Mouse (Mus musculus) G1E (cell line): Measurements from ENCODE around the gene Tmem236. TPM values are rescaled to one million over a fixed set of nuclear protein-coding genes. Genes with fewer than 3 reads are reported as not detected.

Source experiments
- ATAC-seq: 2 replicates; pipeline ENCODE4 v1.8.0; 2016; ENCODE audit warnings: mild to moderate bottlenecking; ENCODE audit not compliant: insufficient number of reproducible peaks, poor library complexity, low FRiP score, severe bottlenecking; ENCODE audit errors: extremely low read depth
- DNase-seq: peaks from one replicate; pipeline ENCODE4 v3.0.0; 2012; ENCODE audit warnings: low spot score
- H3K27me3 ChIP-seq: 2 replicates; pipeline ENCODE4 v1.6.1; 2012; ENCODE audit warnings: mild to moderate bottlenecking, low read length, inconsistent platforms; ENCODE audit not compliant: insufficient read depth
- H3K36me3 ChIP-seq: replicated peaks from 2 replicates; pipeline ENCODE3; 2012; ENCODE audit warnings: mild to moderate bottlenecking, inconsistent platforms
- H3K4me1 ChIP-seq: 2 replicates; pipeline ENCODE4 v1.6.1; 2012; ENCODE audit warnings: low read depth, low read length, inconsistent platforms, mixed read lengths; ENCODE audit not compliant: insufficient read depth
- H3K4me3 ChIP-seq: 2 replicates; pipeline ENCODE4 v1.5.1; 2012; ENCODE audit warnings: low read depth, mild to moderate bottlenecking, inconsistent platforms, low read length, moderate library complexity, mixed read lengths
- H3K9me3 ChIP-seq: replicated peaks from 2 replicates; pipeline ENCODE4 v1.6.1; 2012; ENCODE audit warnings: inconsistent platforms
- CTCF ChIP-seq: IDR thresholded peaks from 2 replicates; pipeline ENCODE4 v1.5.1; 2012; ENCODE audit warnings: low read depth, low read length, inconsistent platforms, mixed read lengths
- GATA1 ChIP-seq: IDR thresholded peaks from 2 replicates; pipeline ENCODE4 v1.6.1; 2012; ENCODE audit warnings: borderline replicate concordance, low read length, inconsistent platforms, mixed read lengths
- GATA2 ChIP-seq: IDR thresholded peaks from 2 replicates; pipeline ENCODE4 v1.6.1; 2012; ENCODE audit warnings: low read depth, low read length, inconsistent platforms, borderline replicate concordance
- POLR2AphosphoS5 ChIP-seq: IDR thresholded peaks from 2 replicates; pipeline ENCODE4 v1.6.1; 2012; ENCODE audit warnings: low read depth, low read length, inconsistent platforms; ENCODE audit not compliant: insufficient replicate concordance
- TAL1 ChIP-seq: conservative IDR thresholded peaks from 2 replicates; pipeline ENCODE4 v1.6.1; 2012; ENCODE audit warnings: low read depth, low read length, inconsistent platforms, mixed read lengths
- polyA plus RNA-seq: library from polyadenylated mRNA; stranded (reverse); fragments of >175 nt; gene quantifications from 2 replicates; pipeline ENCODE4 v1.2.3, GENCODE M21; 2012
- total RNA-seq, 2 experiments: library from RNA; stranded (forward) in 1 of 2; stranded (reverse) in 1 of 2; fragments of 200-1000 nt in 1 of 2; fragments of >200 nt in 1 of 2; fragmentation: Nextera tagmentation in 1 of 2; gene quantifications; 2 replicates each; pipeline ENCODE4 v1.2.3; 2014 to 2017

Gene Tmem236
- total and polyA plus RNA-seq, 3 experiments: 0.27 TPM; not detected in 2

DNA sequence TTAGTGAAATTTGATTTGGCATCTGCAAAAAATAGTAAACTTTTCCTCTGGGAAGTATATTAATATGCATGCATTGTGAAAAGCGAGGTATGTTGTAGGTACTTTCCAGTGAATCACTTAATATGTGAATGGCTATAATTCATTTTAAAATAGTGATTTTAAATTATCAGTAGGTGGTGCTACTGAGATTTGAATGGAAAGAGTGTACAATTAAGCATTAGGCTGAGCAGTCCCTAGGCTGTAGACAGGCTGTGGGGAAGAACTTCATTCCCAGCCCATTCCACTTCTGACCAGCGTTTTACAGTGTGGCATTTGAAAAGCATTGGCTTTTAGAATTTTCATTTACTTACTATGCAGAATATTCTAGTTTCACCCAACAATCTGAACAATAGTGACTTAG, 14.6 kb upstream of the Tmem236 start:
- H3K4me3 ChIP-seq: no peak overlapping the region
- H3K9me3 ChIP-seq: no peaks in the 10 kb centered on the region
- H3K36me3 ChIP-seq: peaks cover 29% of the 10 kb centered on the region
- no peaks in the 10 kb centered on the region for H3K4me1 ChIP-seq
- TF ChIP-seq CTCF: no peak
- no peak for TF ChIP-seq TAL1
- no peak for TF ChIP-seq GATA2
- TF ChIP-seq POLR2AphosphoS5: no peak
- no peak for TF ChIP-seq GATA1
- DNase-seq (no peak), ATAC-seq (no peak)
- no peaks in the 10 kb centered on the region for H3K27me3 ChIP-seq

DNA sequence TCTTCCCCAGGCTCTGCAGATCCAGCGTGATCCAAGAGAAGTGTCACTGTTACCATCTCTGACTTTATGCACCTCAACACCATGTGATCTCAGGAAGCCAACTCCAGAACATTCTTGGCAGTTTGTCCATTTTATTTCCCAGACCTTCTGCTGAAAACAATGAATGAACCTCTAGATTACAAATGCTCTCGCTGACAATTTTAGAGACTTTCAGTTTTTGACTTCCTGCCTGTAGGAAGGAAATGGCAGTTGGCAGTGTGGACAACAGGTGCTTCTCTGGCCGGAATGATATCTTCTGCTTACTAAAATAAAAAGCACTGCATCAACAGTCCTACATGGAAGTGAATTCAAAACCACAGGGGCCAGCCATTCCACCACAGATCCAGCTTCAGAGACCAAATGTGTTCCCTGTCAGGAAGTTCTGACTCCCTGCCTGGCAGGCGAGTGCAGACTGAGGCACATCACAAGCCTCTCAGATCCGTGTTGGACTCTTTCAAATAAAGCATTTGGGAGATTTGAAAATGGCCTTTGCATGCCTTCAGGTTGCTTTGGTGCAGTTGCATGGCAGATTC, 9.8 kb upstream of the Tmem236 start:
- Histone ChIP-seq H3K36me3 (peaks cover under 1% of the 10 kb centered on the region), H3K4me3 (no peak overlapping the region), H3K9me3 (no peaks in the 10 kb centered on the region), H3K27me3 (no peaks in the 10 kb centered on the region; the same call in 1 of the 2 replicates), H3K4me1 (no peaks in the 10 kb centered on the region)
- DNase-seq (no peak), ATAC-seq (no peak)
- TF ChIP-seq TAL1 (no peak), CTCF (no peak), GATA2 (no peak), GATA1 (no peak), POLR2AphosphoS5 (no peak)

DNA sequence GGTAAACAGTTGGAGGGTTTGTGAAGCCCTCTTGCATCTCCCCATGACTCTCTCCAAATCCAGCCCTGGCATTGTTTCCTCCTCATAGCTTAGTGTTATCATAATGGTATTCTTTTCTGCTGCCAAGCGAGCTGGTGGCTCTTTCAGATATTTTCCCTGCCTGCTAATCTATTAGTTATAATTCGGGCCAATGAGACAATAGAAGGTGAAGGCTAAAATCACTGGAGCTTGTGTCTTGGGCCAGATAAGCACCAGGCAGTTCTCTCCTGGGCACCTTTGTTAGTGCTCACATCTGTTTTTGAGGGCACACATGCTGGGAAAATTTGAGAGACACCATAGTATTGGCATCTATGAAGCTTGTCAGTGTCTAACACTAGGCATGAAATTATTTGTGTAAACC, 9.3 kb upstream of the Tmem236 start:
- Histone ChIP-seq H3K4me1 (no peaks in the 10 kb centered on the region), H3K9me3 (no peaks in the 10 kb centered on the region), H3K36me3 (no peaks in the 10 kb centered on the region), H3K27me3 (no peaks in the 10 kb centered on the region; the same call in 1 of the 2 replicates), H3K4me3 (no peak overlapping the region)
- TF ChIP-seq GATA1 (no peak), POLR2AphosphoS5 (no peak), CTCF (no peak), GATA2 (no peak), TAL1 (no peak)
- DNase-seq: no peak
- no peak for ATAC-seq

DNA sequence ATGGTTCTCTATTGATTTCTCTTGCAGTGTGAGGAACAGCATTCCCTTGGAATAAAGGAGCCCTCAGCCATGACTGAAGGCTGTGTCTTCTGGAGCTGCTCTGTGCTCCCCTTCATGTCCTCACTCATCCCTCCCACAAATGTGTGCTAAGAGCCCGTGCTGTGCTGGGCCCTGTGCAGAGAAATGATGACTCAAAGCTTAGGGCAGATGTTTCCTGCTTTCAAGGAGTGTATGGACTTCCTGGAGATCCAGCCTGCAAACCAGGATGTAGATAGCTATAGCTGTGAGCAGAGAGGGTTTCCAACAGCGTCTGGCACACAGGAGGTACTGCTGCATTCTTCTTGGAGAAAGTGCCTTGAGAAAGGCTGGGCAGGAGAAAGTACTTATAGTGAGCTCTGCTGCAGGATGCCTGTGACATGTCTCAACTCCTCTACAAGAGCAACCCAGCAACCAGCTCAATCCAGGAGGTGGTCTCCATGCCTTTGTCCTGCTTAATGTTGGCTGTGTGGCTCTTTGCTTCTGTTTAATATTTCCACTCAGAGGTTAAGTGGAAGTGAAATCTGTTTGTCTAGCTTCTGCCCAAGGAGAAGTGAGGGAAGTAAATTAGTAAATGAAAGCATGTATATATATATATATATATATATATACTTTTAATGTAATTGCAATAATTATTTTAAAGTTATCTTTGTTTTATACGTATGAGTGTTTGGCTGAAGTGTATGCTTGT, 8.5 kb upstream of the Tmem236 start:
- DNase-seq: no peak
- Histone ChIP-seq H3K4me1 (no peaks in the 10 kb centered on the region), H3K4me3 (no peak overlapping the region), H3K36me3 (no peaks in the 10 kb centered on the region), H3K9me3 (no peaks in the 10 kb centered on the region), H3K27me3 (no peaks in the 10 kb centered on the region; the same call in 1 of the 2 replicates)
- TF ChIP-seq GATA1 (no peak), CTCF (no peak), TAL1 (no peak), GATA2 (no peak), POLR2AphosphoS5 (no peak)
- ATAC-seq: no peak

DNA sequence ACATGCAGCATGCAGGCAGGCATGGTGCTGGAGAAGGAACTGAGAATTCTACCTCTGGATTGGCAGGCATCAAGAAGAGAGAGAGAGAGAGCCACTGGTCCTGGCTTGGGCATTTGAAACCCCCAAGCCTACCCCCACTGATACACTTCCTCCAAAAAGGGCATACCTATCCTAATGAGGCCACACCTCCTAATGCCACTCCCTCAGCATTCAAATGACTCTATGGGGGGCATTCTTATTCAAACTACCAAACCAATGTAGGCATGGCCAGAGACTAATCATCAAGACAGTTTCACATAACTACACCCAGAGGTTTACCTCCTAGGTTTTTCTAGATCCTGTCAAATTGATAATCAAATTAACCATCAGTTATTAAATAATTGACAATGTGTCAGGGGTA, 6.6 kb upstream of the Tmem236 start:
- no peaks in the 10 kb centered on the region; the same call in 1 of the 2 replicates for H3K27me3 ChIP-seq
- H3K36me3 ChIP-seq: no peaks in the 10 kb centered on the region
- no peaks in the 10 kb centered on the region for H3K4me1 ChIP-seq
- no peak overlapping the region for H3K4me3 ChIP-seq
- DNase-seq (no peak), ATAC-seq (no peak)
- no peaks in the 10 kb centered on the region for H3K9me3 ChIP-seq
- TF ChIP-seq GATA2 (no peak), CTCF (no peak), POLR2AphosphoS5 (no peak), TAL1 (no peak), GATA1 (no peak)

DNA sequence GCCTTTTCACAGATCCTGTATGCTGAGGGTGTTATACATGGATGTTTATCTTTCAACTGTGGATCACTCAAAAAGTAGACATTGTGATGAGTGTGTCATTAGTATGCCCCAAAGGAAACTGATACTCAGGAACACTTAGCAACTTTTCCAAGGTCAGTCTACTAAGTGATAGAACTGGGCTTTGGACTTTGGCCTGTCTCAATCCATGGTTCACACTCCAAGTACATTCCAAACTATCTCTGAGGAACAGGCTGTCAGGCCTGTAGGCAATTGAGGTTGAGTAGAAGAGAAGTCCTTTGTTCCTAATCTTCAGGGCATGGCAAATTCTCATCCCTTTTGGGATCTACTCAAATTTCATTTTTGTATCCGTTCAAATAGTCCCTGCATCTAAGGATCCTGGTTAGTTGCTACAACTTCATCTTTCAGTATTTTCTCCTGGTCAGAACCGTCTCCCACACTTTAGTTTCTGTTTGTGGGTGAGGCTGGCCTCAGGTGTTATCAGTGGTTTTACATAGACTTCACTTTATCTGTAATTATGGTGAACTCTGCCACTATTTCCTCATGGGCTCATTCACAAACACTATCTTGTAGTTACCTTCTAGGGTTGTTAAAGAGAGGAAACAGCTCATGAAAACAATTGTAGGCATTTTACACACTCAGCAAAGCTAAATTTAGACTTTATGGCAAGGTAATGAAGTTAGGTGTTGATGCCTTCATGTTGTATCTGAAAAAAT, 2.3 kb downstream of the Tmem236 start:
- Histone ChIP-seq H3K9me3 (no peaks in the 10 kb centered on the region), H3K27me3 (no peaks in the 10 kb centered on the region; the same call in 1 of the 2 replicates), H3K4me1 (no peaks in the 10 kb centered on the region), H3K4me3 (no peak overlapping the region), H3K36me3 (no peaks in the 10 kb centered on the region)
- TF ChIP-seq GATA1 (no peak), TAL1 (no peak), POLR2AphosphoS5 (no peak), CTCF (no peak), GATA2 (no peak)
- ATAC-seq (no peak), DNase-seq (no peak)
